Mouse (Mus musculus): ENCODE data around the gene Rbfox3.

The Rbfox3 gene

DNA sequence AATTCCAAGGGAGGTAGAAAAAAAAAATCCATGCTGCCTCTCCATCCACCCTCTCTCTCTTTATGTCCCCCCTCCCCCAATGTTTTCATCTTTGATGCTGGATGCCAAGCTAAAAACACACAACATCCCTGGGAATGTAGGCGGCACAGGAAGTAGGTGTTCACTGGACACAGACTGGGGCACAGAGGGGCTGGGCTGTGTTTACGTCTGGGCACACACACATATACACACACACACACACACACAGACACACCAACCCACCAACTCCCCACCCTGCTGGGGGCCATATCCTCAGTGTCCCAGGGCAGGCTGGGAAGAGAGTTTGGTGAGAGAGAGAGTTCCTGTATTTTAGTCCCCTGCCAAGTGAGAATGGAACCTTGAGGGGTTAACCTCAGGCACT, 417.9 kb downstream of the Rbfox3 start:
- no peak for DNase-seq

DNA sequence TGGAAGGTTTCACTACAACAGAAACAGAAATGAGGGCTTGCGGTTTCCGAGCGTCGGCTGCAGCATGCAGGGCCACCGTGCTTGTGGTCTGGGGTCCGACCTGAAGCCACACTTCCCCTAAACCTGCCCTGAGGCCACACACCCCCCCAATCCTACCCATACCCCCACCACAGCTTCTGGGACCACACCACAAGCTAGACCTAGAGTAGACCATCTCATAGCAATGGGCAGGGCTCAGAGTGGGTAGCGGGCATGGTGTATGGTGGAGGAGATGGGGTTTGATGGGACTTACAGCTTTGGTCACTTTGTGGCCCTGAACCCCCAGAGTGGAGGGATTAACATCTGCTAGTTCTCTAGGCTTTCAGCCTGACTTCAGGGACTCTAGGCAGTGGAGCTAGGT, 420.2 kb downstream of the Rbfox3 start:
- no peak for DNase-seq

DNA sequence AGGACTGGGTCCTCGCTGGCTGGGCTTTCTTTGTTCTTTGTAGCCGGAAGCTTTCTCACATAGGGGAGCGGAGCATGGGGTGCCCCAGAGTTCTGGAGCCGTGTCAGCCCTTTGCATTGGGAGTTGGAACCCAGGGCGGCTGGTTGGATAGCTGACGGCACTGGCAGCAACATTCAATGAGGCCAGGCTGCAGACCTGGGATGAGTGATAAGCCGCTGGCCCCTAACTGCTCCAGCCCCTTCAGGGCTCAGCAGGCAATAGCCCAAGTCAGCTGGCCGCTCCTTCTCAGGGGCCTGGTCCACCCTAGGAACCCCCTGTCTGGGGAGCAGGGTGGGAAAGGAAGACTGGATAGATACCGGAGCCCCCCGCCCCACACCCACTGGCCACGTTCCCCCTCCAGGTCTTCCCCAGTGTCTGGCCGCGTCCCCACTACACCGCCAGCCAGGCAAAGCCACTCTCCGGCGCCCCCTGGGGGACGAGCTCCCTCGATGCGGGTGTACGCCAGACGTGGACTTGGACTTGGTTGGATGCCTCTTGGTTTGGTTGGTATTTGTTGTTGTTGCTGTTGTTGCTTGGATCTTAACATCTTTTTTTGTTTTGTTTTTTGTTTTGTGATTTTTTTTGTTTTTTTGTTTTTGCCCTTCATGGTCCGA, 420.7 kb downstream of the Rbfox3 start:
- DNase-seq = peak; percentile 85

DNA sequence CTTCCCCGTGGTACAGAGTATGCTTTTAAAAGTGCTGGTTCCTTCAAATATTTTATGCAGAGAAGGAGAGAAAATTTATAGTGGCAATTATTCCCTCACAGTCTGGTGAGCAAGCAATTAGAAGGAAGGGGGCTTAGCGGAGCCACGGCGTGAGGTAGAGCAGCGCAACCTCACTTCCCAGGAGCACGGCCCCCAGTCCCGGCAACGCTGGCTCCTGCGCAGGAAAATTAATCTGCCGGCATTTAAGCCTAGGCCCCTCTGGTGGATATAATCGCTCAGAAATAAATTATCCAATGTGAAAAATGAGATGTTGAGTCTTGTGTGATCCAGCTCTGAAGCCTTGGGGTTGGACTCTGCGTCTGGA, 422.5 kb downstream of the Rbfox3 start:
- no peak for DNase-seq

DNA sequence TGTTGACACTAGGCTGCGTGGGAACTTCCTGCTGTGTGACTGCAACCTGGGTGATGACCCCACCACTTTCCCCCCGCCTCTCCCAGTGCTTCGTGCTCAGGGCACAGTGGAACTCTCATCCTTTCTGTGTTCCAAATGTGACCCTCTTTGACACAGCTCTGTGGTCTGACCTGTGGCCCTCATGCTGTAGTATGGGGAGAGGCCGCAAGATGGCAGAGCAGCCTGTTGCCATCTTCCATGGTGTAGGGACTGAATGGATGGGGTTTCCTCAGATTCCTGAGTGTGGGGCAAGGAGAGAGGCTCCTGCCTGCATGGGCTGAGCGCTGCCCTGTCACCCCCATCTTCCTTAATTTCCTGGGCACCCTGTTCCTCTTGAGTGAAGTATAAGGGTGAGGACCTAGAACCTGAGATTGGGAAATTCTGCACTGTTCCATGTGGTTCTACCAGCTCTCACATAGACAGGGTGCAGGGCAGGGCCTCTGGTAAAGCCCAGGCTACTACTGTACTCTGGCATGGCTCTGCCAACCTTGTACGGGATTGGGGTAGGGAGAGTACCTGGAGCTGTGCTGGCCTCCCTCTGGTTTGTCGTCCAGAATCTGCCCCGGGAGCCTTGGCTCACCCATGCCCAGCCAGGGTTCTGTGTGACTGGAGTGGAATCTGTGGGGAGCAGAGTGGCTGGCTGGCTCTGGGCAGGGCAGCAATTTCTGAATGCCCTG, 423.0 kb downstream of the Rbfox3 start:
- no peak for DNase-seq

DNA sequence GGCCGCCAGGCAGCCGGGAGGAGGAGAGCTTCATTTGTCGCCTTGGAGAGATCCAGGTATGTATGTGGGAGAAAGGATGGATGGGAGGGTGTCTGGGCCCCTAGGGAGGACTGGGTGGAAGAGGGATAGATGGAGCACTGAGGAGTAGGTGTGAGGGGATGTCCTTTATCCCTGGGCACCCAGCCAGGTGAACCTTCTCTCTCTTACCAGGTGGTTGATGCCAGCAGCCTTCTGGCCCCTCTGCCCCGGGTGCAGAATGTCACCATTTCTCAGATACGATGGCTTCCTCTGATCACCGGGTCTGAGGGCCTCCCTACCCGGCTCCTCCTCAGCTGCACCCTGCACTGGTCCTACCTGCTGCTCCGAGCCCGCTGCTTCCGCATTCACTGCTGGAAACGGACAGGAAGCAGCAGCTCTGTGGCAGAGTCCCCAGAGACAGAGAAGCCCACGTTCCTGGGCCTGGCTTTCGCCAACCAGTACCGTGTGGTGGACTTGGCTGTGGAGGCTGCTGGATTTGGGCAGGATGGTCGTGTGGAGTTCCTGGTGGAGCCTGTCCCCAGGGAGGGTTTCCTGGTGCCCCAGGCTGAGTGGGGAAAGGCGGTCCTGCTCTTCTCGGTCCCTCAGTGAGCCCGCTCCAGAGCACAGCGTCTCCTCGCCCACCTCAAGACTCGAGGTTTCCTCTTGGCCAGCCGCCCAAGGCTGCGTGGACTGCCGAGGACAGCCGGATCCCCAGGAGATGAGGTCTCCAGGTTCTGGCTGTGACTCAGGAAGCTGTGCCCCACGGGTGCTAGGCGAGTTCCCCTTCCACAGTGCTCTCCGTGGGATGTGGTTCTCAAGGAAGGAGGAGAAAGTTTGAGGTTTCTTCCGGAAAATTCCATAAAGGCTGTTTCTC, 424.3 kb downstream of the Rbfox3 start:
- DNase-seq = no peak

DNA sequence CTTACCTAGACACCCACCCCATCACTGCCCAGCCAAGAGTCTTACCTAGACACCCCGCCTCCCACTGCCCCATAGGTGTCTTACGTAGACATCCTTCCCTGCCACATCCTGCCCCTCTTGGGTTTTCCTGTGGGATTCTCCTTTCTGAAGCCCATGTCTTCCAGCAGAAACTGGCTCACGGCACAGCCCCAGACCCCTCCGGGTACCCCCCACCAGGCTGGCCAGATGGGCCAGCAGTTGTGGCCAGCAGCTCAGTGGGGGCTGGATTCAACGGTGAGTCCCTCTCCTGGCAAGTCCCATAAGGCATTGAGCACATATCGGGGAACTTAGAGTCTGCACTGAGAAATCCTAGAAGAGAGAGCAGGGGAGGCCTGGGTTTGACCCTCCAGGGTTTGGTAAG, 425.1 kb downstream of the Rbfox3 start:
- DNase-seq = no peak

DNA sequence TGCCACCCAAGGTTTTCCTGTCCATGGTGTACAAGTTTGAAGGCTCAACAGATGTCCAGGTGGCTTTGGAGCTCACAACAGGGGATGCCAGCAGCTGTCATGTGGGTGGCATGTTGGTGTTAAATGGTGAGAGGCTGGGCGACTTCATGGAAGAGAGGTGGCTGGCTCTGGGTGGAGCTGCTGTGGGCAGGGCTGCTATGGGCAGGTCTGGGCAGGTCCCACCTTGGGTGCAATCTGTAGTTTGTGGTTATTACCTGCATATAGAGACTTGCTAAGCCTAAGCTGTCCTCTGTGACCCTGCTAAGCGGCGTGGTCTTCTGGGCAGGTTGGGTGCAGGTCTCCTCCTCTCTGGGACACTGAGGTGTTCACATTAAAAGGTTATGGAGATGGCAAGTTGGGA, 425.6 kb downstream of the Rbfox3 start:
- DNase-seq = no peak

DNA sequence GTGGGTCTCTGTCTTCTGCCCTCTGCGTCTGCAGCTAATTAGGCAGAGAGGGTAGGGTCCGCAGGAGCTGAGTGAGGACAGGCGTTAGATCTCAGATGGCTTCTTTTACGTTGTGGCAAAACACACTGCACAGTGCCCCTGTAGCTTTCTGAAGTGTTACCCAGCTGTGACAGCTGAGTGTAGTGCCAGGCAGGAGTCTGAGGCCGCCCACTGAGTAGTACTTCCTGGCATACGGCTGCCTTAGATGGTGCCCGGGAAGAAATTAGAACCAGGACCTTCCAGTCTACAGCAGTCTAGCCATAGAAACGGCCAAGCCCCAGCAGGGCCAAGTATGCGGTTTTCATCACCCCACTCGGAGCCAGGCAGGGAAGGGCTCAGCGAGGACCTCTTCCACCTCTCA, 426.1 kb downstream of the Rbfox3 start:
- no peak for DNase-seq

DNA sequence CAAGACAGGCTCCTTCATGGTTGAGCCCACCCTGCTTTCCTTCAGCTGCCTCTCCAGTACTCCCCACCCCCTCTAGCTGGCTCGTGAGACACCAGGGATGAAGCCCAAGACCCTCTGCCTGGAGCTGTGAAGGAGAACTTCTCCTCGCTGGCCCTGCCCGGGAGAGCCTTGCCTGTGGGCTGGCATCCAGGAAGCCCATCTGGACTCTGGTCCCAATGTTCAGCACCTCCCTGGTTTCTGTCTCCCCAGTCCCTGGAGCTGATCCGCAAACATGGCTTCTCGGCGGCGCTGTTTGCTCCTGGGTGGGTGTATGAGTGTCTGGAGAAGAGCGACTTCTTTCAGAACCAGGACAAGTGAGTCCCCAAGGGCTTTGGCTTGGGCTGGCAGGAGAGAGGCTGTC, 427.2 kb downstream of the Rbfox3 start:
- no peak for DNase-seq

DNA sequence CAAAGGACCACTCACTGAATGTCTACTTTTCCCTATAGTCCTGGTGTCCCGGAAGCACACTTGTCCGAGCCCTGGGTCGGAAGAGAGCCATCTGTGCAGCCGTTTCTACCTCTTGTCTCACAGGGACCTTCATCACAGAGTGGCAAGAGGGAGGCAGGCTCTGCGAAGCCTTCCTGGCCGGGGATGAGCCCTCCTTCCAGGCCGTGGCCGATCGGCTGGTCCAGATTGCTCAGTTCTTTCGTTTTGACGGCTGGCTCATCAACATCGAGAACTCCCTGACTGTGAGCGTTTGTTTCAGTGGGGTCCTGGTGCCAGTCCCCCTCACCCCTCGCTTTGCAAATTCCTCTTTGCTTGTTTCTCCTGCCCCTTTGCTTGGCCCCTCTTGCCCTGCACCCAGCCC, 429.6 kb downstream of the Rbfox3 start:
- no peak for DNase-seq

DNA sequence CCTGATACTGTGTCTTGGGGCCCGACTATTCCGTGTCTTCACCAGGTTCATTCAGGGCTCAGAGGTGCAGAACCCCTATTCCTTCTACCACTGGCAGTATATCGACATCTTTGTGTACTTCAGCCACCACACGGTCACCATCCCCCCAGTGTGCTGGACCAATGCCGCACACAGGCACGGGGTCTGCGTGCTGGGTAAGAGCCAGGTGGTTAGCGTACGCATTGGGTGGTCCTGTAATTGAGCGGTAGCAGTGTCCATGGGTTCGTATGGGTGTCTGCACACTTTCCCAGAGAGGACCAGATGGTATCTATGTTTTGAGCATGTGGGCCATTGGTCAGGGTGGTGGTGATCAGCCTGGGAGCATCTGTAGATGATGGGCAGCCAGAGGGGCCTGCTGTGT, 430.2 kb downstream of the Rbfox3 start:
- no peak for DNase-seq

DNA sequence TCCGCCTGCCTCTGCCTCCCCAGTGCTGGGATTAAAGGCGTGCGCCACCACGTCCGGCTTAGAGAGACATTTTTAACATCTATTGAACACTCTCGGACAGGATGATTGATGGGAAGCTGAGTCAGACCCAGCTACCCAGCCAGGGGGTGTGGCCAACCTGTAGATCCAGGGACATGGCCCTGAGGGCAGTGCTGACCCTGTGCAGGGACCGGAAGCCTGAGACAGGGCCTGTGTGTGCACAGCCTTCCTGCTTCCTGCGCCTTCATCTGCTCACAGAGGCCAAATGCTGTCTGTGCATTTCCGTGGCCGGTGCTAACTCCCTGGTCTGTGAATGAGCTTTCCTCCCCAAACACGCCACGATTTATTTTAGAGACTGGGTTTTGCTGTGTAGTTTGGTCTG, 431.6 kb downstream of the Rbfox3 start:
- DNase-seq = no peak

DNA sequence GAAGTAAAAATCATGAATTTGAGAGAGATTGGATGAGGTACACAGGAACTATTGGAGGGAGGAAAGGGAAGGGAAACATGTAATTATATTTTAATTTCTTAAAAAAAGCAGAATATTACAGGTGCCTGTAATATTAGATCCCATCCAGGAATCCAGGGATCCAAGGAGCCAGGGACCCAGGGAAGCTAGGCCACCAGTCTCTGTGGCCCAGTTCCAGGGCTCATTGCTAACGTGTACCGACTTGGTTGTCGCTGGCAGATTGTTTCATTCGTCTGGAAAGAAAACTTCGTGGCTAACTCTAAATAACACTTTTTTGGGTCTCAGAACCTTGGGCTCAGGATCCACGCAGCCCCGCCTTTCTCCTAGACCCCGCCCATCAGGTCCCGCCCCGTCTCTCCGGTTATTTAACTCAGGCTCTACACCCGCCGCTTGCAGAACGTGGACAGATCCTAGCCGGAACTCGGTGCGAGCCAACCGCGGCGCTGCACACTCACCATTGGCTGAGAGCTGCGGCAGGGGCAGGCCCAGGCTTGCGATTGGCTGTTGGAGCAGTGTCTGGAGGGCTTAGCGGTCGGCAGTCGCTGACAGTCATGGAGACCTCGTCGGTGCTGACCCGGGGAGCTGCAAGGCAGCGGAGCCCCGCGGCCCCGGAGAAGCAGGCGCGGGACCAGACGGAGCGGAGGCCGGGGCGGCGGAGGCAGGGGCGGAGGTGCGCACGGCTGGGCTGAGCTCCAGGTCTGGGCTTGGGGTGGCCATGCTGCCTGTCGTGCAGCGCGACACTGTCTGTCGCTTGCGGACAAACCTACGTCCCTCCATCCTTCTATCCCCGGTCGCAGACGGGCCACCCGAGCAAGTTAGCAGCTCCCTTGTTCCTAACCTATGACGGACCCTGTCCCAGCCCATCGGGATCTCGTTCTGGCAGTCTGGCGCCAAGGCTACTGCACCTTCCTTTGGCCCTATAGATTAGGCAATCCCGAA, 434.7 kb downstream of the Rbfox3 start, which contains the start of gene Engase:
Gene Engase, plus strand, starts transcription at position 434 of the 978 bp plus-strand sequence.
- peak; percentile 91 for DNase-seq

DNA sequence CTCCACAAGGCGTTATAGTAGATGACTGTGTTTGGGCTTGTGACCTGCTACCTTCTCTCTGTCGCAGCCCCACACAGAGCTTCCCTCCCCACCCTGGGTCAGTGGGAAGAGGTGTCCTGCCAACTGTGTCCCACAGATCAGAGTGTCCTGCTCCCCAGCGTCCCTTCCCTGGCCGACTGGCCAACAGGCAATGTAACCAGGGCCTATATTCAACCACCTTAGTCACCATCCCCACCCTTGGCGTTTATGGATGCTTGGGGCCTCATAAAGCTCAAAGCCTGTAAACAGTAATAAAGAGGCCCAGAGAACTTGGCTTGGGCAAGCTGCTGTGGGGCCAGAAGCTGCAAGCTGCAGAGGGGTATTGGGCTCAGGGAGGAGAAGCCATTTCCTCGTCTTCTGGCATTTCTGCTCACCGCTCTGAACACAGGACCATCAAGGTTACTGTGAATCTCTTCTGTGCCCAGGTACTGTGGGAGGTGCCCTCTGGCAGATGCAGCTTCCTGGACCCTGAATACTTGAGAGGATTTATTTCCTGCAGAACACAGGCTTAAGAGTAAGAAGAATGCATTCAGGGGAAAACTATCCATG, 435.8 kb downstream of the Rbfox3 start:
- no peak for DNase-seq

DNA sequence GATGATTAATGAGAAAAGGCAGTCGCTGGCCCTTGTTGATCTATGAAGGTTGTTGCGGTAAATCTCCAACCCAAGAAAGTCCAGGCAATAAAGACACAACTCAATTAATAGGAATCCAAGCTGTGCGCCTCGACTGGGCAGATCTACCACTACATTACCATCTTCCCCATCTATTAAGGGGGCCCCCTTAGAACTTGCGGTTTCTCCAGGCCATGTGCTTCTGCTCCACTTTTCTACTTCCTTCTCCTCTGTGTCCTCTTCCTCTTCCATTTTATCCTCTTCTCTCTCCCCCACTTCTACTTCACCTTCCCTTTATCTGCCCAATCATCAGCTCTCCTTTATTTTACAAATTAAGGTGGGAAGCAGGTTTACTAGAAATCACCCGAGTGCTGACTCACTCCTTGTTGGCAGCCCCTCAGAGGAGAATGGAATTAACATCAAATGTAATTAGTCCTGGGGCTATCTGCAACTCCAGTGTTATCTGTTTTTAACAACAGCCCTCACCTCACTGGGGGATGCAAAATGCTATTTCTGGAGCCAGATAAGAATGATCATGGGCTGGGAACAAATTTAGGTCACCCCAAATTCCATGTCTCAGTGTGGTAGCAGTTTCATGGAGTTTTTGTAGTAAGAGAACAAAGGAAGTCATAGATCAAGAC, 437.4 kb downstream of the Rbfox3 start:
- no peak for DNase-seq

DNA sequence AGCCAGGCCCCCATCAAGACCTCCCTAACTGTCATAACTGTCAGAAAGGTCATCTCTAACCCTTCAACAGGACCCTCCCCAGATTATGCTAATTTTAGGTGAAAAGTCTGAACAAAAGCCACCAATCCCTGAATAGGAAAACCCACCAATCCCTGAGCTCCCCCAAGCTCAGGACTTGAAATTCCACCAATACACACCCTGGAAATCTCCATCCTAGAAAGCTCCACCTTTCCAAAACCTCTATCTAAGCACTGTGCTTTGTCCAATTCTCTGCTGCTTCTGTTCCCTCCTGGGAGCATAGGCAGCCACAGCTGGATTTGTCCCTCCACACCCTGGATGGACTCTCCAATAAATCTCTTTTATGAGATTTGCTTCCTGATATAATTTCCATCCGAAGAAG, 438.2 kb downstream of the Rbfox3 start:
- no peak for DNase-seq

DNA sequence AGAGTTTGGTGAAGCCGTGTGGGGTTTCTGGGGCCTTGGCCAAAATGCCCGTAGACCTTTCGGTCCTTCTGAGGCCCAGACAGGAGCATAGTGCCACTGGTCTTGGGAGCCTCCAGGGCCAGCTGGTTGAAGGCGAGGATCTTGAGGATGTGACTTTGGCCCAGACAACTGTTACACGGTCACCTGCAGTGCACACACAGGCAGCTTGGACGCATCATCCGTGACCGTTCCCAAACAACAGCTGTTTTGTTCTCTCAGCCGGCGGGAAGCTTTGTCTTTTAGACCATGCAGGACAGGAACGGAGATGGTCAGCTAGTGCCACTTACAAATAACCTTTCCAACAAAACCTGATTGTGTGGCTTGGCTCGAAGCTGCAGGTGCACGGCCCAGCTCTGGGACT, 439.7 kb downstream of the Rbfox3 start:
- no peak for DNase-seq

DNA sequence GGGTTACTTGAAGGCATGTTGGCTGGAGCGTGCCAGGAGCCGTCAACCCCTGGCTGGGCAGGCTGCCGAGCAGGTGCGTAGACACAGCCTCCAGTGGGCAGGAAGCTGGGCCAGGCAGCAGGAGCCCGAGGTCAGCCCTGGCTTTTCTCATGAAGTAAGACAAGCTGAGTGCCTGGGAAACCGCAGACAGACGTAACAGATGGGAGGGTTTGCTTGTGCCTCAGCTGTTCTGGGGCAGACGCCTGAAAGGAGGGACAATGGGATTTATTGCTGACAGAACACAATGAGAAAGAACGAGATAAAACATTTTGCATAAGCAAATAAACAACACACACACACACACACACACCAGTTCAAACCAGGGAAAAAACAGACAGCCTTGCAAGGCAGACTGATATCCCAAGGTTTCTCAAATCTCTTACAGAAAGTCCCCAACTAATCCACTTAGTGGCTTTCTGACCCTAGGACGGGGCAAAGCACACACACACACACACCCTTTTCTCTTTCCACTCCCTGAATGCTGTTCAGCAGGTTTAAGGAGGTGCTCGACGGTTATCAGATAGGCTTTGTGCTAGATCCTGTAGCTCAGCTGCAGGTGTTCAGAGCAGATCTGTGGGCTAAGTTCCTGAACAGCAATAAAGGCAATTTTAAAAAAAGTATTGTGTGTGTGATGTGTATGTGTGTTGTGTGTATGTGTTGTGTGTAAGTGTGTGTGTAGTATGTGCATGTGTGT, 441.0 kb downstream of the Rbfox3 start:
- DNase-seq = no peak

DNA sequence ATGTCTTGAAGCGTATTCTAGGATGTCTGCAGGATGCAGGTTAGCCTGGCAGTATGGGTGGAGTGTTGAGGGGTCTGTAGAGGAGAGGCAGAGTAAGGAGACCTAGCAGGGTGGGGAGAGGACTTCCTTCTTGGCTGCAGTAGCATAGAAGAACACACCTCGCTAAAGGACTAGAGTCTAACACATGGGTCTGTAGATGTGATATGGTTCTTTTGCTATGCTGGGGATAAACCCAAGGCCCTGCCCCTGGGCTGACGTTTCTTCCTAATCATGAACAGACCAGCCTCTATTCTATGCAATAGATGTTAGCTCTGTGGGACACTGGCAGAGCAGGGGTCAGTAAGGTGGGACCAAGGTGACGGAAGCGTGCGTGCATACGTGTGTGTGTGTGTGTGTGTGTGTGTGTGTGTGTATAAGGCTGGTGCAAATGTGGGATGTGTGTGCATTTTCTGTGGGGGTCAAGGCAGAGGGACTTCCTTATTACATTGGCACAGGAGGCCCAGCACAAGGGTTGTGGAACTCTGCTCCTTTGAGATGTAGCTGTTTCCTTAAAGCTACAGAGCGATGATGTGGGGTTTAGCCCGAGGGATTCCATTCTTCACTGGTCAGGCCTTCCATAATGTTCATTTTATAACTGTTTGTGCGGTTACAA, 441.8 kb downstream of the Rbfox3 start:
- no peak for DNase-seq
